Mouse (Mus musculus) lung, postnatal 25 days (tissue): ENCODE data around the gene F10.
"Not testable (repeated sequence)": the region's sequence is repeated elsewhere in the genome, so short reads cannot be mapped to it uniquely, and the experiment has no call there.

Experiments
- DNase-seq: peaks from one replicate; pipeline ENCODE4 v3.0.0; 2022; ENCODE audit warnings: low spot score

F10 gene

DNA sequence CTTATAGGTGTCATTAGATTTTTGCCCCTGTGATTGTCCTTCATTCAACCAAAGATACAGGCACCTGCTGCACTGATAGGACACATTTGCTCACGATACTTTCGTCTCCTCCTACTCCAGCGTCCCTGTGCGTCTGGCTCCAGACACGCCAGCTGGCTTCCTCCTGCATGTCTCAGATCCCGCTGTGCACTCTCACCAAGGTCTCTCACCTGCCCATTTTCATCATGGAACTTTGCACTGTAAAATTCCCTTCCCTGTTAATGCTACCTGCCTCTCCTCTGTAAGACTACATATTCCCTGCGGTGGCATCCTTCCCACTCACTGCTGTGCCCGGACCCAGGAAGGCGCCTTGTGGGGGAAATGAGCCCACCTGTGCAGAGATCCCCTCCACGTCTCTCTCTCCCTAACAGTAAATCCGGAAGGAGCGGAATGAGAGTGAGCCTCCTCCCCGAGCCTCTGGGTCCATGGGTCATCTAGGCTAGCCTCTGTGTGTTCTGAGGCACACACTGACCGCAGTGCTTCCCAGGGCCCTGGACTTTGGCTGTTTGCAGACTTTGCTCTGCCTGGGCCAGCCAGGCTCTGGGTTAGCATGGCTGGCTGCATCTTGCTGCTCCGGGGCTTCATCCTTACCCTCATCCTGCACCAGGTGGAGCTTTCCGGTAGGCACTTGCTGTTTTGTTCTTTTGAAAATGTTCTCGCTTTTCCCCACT, 23.5 kb downstream of the F10 start, which contains the start of gene Proz:
Gene Proz (plus strand): TSS at position 474 of the 710 bp plus-strand sequence.
- DNase-seq: no peak

DNA sequence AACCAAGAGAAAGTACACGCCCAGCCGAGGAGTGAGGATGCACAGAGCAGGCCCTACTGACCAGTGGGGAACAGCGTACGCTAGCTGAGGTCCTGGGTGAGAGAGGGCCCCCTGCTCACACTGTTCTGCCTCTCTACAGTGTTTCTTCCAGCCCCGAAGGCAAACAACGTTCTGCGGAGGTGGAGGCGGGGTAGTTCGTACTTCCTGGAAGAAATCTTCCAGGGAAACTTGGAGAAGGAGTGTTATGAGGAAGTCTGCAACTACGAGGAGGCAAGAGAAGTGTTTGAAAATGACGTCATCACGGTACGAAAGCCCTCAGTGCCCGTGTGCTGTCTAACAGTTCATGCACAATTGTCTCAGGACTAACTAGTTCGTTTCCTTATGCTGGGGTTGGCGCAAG, 26.0 kb downstream of the F10 start:
- DNase-seq: peak; percentile 61

DNA sequence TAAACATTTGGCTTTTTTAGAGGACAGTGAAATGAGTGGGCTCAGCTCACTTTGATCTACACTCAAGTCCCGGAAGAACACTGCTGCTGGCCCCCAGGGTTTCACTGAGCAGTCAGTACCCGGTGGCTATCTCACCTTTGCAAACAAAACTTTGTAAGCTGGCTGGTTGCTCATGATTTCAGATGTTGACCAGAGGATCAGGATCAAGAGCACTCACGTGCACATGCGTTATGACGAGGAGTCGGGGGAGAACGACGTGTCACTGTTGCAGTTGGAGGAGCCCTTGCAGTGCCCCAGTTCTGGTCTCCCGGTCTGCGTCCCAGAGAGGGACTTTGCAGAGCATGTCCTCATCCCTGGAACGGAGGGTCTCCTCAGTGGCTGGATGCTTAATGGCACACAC, 36.1 kb downstream of the F10 start:
- no peak for DNase-seq

DNA sequence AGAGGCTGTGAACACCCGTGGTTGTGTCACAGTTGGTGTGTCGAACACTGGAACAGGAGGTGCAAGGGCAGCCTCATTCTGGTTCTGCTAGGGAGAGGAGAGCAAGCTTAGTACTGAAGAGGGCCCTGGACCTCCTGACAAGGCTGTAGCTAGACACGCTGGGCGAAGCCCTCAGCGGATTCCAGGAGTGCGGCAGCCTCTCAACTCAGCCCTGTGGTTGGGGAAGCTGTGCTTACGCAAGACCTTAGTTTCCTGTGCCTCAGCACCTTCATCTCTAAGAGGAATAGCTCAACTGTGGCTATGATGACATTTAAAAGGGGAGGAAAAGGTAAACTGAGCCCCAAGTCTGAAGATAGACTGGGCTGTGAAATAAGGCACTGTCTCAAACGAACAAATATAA, 37.9 kb downstream of the F10 start:
- peak; percentile 57 for DNase-seq

DNA sequence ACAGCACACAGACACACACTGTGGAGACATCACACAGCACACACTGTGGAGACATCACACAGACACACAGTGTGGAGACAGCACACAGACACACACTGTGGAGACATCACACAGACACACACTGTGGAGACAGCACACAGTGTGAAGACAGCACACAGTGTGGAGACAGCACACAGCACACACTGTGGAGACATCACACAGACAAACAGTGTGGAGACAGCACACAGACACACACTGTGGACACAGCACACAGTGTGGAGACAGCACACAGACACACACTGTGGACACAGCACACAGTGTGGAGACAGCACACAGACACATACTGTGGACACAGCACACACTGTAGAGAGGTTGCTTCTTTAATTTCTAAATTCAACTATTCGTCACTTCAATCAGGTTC, 38.5 kb downstream of the F10 start:
- DNase-seq: not testable (repeated sequence)

DNA sequence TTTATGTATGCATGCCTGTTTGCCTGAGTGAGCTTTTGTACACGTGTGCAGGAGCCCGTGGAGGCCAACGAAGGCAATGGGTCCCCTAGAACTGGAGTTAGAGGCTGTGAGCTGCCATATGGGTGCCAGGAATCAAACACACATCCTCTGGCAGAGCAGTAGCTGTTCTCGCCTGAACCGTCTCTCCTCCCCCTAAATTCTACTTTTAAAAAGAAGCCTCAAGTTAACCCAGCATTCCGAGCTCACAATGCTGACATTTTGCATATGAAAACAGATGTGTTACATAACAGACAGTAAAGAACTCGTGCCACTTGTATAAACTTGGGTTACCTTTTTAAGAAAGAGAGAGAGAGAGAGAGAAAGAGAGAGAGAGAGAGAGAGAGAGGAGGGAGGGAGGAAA, 40.4 kb downstream of the F10 start:
- DNase-seq: no peak

DNA sequence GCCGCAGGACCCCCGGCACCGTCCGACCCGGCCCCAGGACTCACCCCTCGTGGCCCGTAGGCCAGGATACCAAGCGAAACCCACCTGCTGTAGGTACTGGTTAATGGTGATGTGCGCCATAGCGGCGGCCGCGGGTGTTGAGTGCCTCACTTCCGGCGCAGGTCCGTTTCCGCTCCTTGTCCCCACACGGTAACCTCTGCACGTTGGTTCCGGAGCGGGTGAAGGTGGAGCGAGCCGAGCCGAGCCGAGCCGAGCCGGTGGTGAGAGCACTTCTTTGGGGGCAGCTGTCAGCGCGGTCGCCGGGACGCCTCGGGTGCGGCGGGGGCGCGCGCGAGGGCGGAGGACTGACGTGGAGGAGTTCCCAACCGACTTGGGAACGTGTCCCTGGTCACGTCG, 67.6 kb downstream of the F10 start:
- DNase-seq: peak; percentile 90

DNA sequence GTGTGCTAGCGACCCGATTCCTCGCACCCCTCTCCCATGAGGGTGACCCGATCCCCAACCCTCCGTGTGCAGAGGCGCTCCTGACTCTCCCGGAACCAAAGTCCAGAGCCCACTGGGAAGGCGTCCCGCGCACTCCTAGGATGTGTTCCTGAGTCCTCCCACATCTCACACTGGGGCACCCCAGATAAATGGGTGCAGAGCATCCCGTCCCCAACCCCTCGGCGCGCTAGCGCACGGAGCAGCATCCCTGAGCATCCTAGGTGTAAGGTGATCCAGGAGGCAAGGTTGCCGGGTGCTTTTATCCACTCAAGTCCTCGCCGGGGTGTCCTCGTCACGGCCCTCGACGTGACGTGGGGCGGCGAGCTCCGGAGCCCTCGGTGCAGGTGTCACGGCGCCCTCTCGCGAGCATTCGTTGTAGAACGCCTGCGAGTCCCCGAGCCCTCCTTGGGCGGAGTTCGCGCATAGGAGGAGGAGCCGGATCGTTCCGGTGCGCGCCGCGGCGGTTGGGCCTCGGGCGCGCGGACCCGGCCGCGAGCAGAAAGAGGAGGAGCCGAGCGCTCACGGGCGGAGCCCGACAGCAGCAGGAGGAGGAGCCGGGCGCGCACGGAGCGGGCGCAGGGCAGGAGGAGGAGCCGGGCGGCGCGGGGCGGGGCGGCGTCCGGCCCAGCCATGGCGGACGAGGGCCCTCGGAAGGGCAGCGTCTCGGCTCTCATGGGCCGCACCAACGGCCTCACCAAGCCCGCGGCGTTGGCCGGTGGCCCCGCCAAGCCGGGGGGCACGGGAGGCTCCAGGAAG, 68.2 kb downstream of the F10 start, which contains the start of the genes Pcid2 and Cul4a:
Gene Pcid2 (minus strand): TSS at position 373 of the 795 bp plus-strand sequence.
Gene Cul4a (plus strand): TSS at position 535 of the 795 bp plus-strand sequence.
- peak; percentile 96 for DNase-seq

DNA sequence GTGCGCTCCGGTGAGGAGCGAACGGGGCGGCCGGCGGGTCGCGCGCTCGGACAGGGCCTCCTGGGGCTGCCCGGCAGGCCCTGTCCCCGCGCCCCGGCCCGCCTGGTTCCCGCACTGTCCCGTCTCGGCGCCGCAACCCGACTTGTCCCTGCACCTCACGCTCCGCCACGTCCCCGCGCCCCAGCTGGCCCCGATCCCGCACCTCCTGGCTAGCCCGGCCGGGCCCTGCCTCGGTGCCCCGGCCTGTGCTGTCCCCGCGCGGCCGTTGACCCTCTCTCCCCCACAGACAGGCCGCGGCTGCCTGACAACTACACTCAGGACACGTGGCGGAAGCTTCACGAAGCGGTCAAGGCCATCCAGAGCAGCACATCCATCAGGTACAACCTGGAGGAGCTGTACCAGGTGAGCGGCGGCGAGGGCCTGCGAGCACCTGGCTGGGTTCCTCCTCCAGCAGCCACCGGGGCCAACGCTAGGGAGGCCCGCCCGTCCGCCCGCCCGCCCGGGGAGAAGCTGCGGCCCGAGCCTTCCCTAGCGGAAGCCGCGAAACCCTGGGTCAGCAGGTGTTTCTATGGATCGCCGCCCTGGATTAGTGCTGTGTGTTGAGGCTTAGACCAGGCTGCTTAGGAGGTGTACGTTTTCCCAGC, 68.9 kb downstream of the F10 start:
- DNase-seq: peak; percentile 10
